Mouse (Mus musculus) heart, postnatal 0 days (tissue): Measurements from ENCODE around the gene Il17c.

Experiments used
- CTCF ChIP-seq: IDR thresholded peaks from 2 replicates; pipeline ENCODE4 v1.5.1; 2016; ENCODE audit warnings: antibody characterized with exemption, control low read depth, low read depth
- EP300 ChIP-seq: IDR thresholded peaks from 2 replicates; pipeline ENCODE4 v1.6.1; 2016; ENCODE audit warnings: antibody characterized with exemption, low read depth

DNA sequence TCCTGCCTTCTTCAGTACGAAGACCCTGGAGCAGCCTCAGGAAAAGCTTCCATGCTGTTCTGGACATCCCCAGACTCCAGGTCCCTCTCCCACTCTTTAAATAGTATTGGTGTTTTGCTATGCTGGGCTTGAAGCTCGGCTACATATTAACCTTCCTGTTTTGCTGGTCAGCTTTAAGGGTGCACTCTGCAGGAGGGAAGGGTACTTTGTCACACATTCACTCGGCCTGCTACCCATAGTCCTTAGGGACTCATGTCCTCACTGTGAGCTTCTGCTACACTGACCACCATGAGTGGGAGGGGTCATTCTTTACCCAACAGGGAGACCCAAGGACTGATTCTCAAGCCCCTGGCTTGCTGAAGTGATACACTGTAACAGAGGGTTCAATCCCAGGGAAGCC lies 8.8 kb downstream of the Il17c start:
- TF ChIP-seq CTCF, result no peak
- no peak for TF ChIP-seq EP300
